Mouse (Mus musculus) mesoderm, embryonic 11.5 days (tissue): ENCODE data around the gene Tnfsf15.
A peak's percentile ranks its signal among the peaks of the same experiment; 100 is the strongest.

Experiments used
- DNase-seq: peaks from one replicate; pipeline ENCODE4 v3.0.0-alpha.2; 2012; ENCODE audit warnings: low read depth, low spot score

Gene Tnfsf15

DNA sequence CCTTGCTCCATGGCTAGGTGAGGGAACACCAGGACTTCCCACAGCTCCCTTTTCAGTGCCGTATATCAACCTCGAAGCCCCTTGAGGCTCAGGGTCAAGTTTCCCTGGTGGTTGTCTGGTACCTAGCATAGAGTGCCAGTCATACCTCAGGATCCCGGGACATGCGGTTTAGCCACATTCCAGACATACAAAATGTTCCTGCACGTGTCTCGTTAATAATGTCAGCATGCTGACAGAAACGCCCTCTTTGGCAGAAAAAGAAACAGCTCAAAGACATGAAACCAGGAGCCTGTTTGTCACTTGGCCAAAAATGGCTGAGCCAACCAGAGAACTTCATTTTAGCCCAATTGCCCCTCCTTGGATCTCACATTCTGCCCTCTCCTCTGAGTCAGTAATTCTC, 2.8 kb downstream of the Tnfsf15 start:
- peak; percentile 49 for DNase-seq

DNA sequence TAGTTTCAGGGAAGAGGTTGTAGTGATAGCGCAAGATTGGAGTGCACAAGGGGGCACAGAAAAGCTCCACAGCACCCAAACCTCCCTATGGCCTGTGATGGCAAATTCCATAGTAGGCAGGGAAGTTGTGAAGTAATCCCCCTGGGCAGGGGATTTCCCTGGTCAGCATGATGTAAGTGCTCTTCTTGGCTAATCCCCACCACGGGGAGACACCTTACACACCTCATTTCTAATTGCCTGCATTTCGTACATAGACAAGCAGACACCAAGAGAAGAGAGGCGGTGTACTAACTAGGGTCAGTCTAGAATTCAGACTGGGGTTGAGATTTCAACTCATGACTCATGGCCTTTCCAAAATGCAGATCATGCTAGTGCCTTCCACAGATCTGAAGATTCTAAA, 4.2 kb downstream of the Tnfsf15 start:
- DNase-seq: no peak

DNA sequence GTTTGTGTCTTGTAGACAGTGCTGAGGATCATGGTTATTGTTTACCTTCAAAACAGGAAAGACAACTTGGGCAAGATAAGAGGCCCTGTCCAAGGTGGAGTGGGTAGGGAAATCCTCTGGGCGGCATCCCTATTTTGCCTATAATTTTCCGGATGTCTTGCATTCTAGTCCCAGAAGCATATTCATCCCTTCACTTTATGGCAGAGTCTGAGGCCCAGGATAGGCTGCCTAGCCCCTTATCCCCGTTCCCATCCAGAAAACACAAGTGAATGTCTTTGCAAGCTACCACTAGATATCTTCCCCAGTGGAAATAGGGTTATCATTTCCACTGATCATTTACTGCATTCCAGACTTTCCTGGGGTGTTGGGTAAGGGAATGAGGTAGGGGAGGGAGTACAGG, 4.9 kb downstream of the Tnfsf15 start:
- no peak for DNase-seq

DNA sequence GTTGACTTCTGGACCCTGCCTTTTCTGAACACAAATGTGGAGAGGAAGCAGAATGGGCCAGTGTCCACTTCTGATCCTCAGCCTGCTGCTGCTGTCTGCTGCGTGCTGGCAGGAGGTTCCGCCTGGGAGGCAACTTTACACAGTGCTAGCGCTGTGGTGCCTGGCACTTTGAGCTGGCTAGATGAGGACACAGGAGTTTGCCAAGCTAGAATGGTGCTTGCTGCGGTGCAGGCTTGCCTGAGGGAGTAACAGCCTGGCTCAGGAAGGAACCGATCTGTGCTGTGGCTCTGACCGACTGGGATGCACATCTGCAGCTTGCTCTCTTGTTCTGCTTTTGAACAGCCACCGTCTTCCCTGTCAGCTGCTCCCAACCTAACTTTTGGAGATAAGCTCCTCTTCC, 5.4 kb downstream of the Tnfsf15 start:
- DNase-seq: no peak

DNA sequence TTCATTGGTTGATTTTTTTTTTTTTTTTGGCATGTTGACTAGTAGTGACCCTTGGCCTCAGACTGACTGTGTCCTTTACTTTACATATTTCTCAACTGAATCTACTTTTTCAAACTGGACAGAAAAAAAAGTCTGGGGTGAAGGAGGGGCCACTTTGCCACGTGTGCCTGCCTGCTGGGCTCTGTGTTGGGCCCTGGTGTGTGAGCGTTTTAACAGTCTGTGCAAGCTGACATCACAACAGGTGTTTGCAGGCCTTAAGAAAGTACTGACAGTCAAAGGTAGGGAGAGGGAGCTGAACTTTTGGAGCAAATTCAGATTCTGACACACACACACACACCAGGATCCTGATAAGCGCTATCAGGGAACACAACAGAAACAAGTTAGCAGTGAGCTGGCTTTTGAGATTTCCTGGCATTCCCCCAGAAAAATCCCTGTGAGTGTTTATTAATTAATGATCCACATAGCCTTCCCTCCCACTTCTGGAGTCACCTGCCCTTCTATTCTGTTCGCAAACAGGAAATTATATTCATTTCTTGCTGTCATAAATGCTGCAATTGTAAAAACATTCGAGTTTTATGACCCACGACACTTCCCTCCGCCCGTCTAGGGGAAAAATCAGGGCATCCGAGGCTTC, 6.4 kb downstream of the Tnfsf15 start:
- no peak for DNase-seq

DNA sequence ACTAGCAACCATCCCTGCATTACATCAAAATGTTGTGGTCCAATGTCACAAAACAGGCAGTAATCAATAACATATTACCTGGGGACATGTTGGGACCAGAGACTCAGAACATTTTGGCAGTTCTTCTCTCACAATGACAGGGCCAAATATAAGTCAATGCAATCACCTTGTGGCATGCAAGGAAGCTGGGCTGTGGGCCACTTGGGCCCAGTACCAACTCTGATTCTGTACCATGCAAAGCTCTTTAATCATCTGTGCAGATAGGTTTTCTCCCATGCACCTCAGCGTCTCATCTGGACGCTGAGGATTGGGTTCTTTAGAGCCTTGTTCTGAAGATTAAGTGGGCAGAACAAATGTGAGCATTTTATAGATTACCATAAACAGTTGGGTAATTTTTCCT, 13.6 kb downstream of the Tnfsf15 start:
- DNase-seq: no peak

DNA sequence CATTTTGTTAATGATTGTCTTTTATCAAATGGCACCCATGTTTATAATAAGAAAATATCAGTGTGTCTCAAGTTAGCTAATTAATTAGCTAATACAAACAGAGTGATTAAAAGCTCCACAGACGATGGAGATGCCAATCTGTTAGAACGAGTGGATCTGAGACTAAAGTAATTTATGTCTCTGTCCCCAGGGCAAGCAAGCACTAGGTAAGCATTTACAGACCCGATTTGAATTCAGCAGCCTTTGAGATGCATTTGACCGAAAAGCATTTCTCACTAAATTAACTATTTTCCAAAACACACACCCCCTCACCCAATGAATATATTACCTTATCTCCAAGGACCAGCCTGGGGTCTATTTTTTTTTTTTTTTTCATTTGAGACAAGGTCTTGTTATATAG, 18.2 kb downstream of the Tnfsf15 start:
- no peak for DNase-seq

DNA sequence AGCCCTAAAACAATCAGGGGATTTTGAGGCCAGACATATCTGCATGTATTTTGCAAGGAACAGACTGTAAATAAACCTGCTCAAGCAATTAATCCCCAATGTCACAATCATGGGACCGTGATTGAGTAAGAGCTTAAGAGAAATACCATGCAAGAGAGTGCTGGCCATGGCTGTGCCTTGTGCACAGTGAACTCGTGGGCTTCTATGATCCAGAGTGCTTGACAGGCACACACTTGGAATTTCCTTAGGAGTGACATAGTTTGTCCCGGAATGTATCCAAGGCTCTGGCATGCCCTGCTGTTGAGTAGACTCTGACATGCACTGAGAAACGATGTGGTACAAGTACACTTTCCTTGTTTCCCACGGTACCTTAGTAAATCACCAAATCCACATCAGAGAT, 18.9 kb downstream of the Tnfsf15 start:
- DNase-seq: peak; percentile 34

DNA sequence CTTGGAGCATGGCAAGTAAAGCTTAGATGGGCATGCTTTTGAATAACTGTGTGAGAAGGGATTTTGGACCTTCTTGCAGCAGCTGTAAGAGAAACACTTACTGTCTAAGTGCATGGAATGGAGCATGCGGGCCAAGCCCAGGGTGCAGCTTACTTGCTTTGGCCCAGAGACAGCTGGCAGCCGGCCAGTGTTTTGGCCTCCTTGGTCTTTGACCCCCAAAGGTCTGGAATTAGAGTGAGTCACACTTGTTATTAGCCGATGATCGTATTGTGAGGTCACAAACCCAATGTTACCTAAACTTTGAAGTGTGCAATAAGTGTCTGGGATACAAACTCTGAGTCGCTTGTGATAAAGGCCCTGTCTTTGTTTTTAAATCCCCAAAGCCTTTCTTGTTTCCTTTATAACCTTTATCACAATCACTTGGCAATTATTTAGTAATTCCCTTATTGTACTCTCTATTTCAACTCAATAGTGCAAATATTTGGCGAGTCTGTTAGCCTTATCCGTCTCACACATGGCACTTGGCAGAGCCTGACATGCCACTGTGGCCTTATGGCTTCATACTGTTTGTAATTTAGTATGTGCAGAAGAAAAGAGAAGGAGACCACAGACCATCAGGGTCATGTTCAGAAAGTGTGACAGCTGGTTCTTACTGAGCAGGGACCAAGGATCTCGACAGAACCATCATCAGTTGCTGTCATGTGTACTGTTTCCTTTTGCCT, 26.8 kb downstream of the Tnfsf15 start:
- DNase-seq: no peak

DNA sequence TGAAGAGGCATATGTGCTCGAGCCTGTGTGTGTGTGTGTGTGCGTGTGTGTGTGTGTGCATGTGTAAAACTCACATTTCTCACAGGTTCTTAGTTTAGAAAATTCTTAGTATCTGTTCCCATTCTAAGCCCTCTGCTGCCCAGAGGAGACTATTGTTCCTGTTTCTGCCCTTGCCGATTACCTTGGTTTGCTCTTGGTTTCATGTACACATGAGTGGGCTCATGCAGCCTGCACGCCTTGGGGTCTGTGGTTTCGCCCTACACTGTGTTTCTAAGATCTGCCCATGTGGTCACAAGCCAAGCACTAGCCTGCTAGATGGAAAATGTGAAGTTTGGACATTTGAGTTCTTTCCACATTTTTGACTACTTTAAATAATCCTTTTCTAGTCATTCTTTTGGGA, 33.0 kb downstream of the Tnfsf15 start:
- no peak for DNase-seq

DNA sequence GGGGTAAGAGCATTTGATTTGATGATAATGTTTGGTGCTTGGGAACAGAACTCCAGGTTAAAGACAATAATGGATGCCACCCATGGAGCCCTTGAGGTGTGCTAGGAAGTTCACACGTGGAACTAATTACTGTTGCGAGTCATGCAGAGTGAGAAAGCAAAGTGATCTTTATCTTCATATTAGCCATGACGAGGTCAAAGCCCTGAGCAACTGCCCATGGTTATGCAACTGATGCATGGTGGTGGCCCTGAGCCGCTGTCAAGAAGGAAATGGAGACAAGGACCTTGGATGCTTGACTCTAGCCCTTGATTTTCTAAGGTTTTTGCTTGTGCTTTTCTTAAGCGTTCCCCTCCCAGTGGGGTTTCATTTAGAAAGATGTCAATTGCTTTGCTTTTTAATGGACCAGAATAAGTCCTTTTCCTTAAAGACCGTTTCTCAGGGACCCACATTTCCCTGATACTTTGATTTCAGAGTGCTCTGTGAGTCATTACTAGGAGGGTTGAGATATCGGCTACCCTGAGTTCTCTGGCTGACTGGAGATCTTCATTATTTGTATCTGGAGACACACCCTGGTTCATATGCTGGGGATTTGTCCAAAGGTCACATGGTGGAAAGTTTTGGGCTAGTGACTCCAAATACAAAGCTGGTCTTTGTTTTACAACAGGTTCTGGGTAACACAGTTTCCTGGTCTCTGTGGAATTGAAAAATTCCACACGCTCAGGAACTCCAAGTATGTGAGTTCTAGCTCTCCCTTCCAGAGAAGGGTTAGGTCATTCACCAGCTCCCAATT, 34.3 kb downstream of the Tnfsf15 start:
- DNase-seq: peak; percentile 42

DNA sequence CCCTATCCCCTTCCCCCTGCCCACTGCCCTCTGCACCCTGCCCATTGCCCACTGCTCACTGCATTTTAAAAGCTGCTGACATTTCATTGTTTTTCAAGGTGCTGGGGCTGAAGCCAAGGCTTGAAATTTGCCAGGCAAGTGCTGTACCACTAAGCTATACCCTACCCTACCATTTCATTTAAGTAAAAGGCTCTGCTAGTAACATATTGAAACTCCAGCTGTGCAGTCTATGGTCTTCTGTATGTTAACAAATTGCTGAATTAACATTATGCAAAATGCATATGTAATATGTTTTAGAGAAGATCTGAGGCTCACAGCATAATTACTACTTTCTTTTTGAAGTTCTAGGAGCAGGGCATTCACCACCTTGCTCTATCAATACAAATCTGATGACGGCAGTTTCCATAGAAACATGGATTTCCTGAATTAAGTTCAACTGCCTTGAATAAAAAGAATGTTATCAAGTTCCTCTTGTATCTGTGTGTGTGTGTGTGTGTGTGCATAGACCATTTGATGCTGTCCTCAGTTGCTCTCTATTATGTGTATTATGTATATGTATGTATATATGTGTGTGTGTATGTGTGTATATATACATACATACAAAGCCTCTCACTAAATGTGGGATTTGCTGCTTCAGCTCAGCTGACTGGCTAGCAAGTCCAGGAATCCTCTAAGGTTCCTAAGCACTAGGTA, 38.5 kb downstream of the Tnfsf15 start:
- DNase-seq: no peak

DNA sequence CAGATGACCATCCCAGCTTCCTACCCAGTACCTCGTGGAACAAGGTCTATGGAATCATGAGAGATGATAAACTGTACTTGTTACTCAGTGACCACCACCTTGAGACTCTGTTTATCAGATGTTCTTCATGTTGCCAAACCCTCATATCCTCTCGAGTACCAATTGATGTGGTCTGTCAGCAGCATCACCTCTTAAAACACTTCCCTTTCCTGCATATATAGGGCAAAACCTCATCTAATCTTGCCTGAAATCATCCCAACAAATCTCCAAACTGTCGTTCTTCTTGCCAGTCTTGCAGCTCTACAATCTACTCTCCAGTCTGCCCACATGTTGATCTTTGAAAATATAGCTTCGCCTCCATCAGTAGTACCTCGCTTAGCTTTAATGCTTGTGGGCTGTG, 40.7 kb downstream of the Tnfsf15 start:
- DNase-seq: no peak

DNA sequence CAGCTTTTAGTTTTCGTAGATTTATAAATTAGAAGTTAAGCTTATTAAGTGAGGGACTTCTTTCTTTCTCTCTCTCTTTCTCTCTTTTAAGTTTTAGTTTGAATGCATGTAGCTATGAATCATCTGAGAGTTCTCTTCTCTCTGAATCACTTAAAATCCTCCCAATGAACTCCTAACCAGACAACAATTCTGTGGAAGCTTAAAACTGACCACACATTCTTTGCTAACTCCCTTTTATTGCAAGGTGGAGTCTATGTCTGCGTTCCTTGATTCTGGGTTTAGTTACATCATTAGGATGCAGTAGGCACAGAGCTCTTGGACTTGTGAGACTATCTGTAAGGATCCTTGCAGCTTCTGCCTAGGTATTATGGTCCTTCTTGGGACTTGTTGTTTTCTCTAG, 41.2 kb downstream of the Tnfsf15 start:
- no peak for DNase-seq

DNA sequence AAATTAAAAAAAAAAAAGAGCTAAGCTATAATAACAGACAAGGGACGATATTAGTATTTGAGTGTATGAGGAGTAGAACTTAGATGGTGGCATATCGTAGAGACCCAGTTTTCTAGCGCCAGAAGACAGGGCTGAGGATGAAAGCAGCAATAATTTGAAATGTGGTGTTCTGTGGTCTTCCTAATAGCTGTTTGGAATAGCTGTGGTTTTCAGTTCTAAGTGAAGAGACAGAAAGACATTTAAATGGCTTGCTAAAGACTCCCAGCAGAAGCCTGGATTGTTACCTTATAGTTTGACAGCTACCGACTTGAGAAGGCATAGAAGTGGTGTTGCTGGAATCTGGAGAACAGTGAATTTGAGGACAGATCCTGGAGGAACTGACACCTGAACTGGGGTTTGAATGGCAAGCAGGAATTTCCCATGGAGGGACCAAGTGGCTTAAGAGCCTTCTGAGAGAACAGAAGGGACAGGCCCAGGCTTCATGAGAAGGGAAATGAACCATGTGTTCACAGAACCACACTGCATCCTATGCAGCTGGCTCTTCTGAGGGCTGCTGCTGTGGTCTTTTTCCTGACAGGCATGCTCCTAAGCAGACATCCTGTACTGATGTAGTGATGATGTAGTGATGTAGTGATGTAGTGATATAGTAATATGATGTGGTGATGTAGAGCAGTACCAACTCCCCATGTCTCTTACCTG, 42.8 kb downstream of the Tnfsf15 start:
- no peak for DNase-seq

DNA sequence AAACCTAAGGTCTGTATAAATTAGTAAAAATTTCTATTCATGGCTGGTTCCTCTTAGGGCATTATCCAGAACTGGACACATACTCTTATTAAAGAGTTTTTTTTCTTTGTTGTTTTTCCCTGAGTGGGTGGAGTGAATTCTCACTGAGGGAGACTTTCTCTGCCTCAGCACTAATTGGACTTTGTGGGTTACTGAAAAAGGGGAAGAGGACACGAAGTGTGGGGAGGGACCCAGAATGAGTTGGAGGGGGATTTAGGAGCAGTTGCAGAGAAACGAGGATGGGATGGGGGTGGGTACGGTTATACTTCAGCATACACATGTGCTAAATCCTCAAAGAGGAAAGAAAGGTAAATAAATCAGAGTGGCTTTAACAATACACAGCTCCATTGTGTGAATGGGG, 45.2 kb downstream of the Tnfsf15 start:
- DNase-seq: no peak

DNA sequence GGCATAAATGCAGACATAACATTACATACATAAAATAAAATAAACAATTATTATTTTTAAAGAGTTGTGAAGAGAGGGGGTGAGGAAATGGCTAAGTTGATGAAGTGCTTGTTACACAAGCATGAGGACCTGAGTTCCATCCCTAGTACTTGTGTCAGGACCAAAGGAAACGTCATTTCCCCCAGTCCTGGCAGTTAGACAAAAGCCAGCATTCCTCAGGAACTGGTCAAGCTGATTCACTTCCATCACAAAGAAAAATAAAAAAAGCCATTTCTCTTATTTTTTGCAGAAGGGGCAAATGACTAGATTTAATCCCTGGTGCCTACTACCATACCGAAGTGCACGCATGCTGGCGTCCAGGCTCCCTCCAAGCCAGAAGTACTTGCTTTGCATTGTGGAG, 48.0 kb downstream of the Tnfsf15 start:
- DNase-seq: no peak

DNA sequence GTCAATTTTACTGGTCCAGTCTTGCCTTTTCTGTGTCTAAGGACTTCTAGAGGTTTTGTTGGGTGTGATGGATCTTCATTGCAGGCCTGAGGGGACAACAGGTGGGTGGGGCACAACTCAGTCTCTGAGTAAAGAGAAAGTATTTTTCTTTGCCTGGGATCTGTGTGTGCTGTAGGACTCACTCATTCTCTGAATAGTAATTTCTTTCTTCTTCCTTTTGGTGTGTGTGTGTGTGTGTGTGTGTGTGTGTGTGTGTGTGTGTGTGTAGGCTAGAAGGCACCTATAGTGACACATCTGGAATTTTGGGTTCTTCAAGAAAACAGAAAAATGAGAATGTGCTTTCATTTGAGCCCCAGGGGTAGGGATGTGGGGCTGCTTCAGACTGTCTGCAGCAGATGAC, 52.6 kb downstream of the Tnfsf15 start:
- DNase-seq: no peak

DNA sequence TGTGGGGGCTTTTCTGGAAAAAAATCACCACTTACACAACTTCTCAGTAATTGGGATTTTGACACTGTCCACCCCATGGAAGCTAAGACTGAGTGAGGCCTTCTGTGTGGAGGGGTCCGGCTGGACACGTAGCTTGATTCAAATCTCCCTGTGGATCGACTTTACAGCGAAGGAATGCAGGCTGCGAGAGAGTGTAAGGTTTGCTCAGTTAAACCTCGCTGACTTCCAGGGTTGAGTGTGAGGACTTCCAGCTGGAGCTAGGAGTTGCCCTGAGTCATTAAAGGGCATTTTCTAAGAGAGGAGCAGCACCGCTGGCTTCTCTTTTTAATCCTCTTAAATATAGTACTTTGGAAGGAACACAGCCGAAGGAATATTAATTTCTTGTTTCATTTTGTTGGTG, 57.5 kb downstream of the Tnfsf15 start:
- no peak for DNase-seq

DNA sequence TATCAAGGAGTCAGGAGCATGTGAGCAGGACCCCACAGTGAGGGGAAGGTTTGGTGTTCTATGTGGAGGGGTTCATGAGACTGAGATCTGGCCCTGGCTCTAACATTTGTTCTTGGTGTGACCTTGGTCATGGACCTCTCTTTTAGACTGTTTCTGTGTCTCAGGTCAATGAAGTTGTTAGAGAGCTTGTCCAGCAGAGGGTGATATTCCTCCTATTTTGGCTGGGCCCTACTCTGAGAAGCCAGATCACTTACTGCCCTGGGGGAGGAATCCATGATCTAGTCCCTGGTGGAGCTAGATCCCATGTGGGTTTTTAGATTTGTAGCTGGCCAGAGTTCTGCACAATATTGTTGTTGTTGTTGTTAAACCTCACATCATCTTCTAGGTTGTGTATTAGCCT, 58.8 kb downstream of the Tnfsf15 start:
- peak; percentile 32 for DNase-seq

DNA sequence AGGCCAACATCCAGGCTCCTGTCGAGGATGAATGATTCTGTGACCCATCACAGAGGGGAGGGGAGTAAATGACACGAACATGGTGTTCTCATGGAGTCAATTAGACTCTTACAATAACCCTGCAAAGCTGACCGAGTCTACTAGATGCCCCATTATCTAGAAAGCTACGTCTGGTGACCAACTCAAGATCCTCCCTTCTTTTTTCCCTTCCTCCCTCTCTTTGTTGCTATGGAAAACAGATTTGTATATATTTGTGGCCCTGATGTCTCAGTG, 59.7 kb downstream of the Tnfsf15 start:
- no peak for DNase-seq
